Mouse (Mus musculus) cerebellum, adult 11 months (tissue): ENCODE data around the gene Vmn1r13.
"Not testable (repeated sequence)": the region's sequence is repeated elsewhere in the genome, so short reads cannot be mapped to it uniquely, and the experiment has no call there.

Experiments
- DNase-seq: peaks from one replicate; pipeline ENCODE4 v3.0.0; 2022

The Vmn1r13 gene

DNA sequence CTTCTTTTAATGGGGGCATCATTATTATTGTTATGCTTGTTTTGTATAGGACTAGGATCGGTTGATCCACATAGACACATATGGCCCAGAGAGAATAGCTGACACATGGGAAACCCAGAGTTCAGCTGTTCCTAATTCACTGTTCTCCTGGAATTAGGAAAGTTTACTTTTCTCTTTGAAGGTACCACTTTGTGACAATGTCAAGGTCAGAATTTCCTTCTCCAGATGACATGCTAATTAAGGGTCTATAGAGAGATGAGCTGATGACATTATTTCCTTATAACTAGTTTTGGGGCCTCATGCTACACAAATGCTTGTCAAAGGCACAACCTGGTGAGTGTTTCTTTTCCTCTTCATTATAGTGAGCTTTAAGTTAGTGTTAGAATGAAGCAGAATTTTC is at the start of gene Vmn1r13:
Gene Vmn1r13, plus strand, starts transcription at position 301 of the 400 bp plus-strand sequence.
- not testable (repeated sequence) for DNase-seq

DNA sequence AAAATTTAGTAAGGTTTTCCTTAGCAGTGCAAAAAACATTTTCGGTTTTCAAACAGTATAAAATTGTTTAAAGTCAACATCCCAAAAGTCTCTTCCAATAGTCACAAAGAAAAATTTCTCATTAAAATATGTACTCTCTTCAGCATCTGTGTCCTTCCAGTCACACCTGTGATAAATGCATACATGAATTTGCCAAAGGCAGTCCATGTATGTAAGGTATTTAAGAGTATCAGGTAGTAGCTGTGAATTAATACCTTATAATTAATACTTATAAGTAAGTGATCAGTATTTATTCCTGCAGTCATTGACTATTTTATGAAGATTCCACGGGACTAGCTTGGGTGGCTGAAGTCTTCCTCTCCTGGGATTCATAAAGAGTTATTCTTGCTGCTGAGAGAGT is 46.5 kb upstream of the Vmn1r13 start, which contains the start of gene Vmn1r12:
Gene Vmn1r12, plus strand, starts transcription at position 301 of the 400 bp plus-strand sequence.
- no peak for DNase-seq

DNA sequence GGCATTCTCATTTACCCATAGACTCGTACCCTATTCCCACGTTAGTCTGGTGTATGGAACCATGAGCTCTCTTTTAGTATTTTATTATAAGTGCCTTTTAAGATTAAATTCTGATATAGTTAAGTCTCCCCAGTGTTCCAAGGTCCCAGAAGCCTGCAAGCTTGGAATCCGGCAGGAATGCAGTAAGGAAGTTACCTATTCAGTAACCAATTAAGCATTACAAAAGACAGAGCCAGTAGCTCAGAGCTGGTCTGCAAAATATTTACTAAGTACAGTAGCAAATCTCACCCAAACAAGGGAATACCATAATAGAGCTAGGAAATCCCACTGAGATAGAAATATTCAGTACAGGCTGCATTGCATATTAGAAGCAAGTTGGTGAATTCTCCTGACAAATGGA is 13.1 kb upstream of the Vmn1r13 start:
- not testable (repeated sequence) for DNase-seq

DNA sequence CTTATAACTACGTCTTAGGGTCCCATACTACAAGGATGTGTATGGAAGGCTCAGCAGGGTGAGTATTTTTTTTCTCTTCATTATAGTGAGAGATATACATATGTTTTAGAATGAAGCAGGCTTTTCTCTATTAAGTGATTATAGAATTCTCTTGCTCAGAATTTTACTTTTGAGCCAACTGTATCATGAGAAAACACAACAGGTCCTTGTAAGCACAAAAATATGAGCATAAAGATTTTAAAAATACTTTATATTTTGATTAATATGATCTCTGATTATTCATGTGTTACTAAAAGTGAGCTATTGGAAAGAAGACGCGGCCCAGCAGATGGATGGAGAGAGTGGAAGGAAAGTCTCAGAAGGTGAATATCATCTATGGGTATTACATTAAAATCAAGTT is 28.3 kb downstream of the Vmn1r13 start, which contains the start of gene Vmn1r14:
Gene Vmn1r14, plus strand, starts transcription at position 301 of the 400 bp plus-strand sequence.
- no peak for DNase-seq

DNA sequence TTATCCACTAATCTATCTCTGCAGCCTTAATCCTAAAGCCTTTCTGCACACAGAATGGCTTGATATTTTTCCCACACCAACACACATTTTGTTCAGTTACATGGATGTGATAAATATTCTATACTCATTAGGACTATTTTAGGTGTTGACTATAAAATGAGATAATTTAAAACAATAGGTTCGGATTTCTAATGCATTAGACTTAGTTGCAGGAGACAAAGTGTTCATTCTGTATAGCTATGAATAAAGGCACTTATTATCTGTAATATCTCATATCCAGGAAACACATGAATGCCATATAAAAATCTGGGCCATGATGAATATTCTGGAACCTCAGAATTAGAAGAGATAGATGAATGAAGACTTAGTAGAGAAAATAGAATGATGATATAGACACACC is 54.6 kb downstream of the Vmn1r13 start, which contains the start of gene Vmn1r15:
Gene Vmn1r15, plus strand, starts transcription at position 301 of the 400 bp plus-strand sequence.
- no peak for DNase-seq

DNA sequence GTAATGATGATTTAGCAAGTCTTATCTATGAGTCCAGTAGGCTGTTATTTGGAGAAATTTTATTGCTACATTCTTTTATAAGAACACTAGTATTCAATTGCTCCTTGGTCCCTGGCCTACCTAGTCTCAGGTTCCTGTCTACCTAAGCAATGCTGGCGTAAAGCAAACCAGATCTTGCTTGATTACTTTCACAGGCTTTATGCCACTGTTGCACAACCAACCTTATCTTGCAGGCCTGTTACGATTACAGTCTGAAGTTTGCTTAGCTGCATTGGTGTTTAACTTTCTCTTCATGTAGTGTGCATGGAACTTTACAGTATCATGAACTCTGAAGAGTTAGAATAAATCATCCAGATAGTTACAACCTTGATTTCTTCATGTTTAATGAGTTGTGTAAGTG is 57.9 kb downstream of the Vmn1r13 start:
- DNase-seq: no peak
